ENCODE assay signal across 37 mouse cellular contexts in the genomic region with DNA sequence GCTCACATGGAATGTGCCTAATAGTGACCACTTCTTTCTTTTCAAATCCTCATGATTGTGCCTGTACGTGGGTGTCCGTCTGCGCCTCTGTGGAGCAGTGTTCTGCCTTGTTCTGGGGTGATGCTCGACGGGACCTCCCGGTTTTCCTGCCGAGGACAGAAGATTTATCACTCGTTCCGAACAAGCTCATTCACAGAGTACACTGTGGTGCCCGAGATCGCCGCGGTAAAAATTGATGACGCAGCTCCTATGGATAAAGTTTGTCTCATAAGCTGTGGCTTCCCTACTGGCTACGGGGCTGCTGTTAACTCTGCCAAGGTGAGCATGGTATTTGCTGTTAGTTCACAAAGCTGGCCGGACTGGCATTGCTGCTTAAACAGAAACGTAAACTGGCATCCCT. TPM values are rescaled to one million over a fixed set of nuclear protein-coding genes. Genes with fewer than 3 reads are reported as not detected.
"Had no signal": no experiment of that assay in that cellular context is flagged by ENCODE, and none has a peak within 500 bp of the region (broad histone marks: within the 10 kb centered on the region; RNA-seq: fewer than 3 reads in every experiment).

No protein-coding gene starts in this region.

- H3K9ac ChIP-seq: embryonic facial prominence, embryonic 12.5 days; embryonic facial prominence, embryonic 13.5 days; embryonic facial prominence, embryonic 15.5 days; forebrain, embryonic 12.5 days; forebrain, embryonic 13.5 days; forebrain, embryonic 15.5 days; forebrain, postnatal 0 days had no signal

- H3K27ac ChIP-seq: embryonic facial prominence, embryonic 10.5 days; embryonic facial prominence, embryonic 12.5 days; embryonic facial prominence, embryonic 13.5 days; embryonic facial prominence, embryonic 15.5 days; forebrain, embryonic 10.5 days; forebrain, embryonic 12.5 days; forebrain, embryonic 13.5 days; forebrain, embryonic 15.5 days; gastrocnemius, adult 2 months; heart, adult 2 months had no signal

- H3K4me1 ChIP-seq: embryonic facial prominence, embryonic 10.5 days; embryonic facial prominence, embryonic 12.5 days; embryonic facial prominence, embryonic 13.5 days; embryonic facial prominence, embryonic 15.5 days; forebrain, embryonic 10.5 days; forebrain, embryonic 12.5 days; forebrain, embryonic 13.5 days; forebrain, embryonic 15.5 days had no signal

- H3K4me3 ChIP-seq: embryonic facial prominence, embryonic 10.5 days; embryonic facial prominence, embryonic 12.5 days; embryonic facial prominence, embryonic 13.5 days; embryonic facial prominence, embryonic 15.5 days; erythroblast, embryonic 14.5 days; forebrain, embryonic 10.5 days; forebrain, embryonic 12.5 days; forebrain, embryonic 13.5 days; forebrain, embryonic 15.5 days; gastrocnemius, adult 2 months; heart, adult 2 months had no signal

- DNase-seq: cerebellum, adult 2 months; cerebellum, adult 8-10 months; cerebellum, adult 9-10 months; cerebellum, adult 9-11 months; cerebellum, postnatal 10 days; cerebellum, postnatal 14 days; cerebellum, postnatal 25 days; cerebellum, postnatal 36 days; embryo, embryonic 11 days; forebrain, postnatal 0 days; gastrocnemius, adult 2 months; gastrocnemius, postnatal 10 days; gastrocnemius, postnatal 14 days; gastrocnemius, postnatal 25 days; gastrocnemius, postnatal 36 days; heart, adult 2 months had no signal

- H3K36me3 ChIP-seq: embryonic facial prominence, embryonic 10.5 days; embryonic facial prominence, embryonic 12.5 days; embryonic facial prominence, embryonic 13.5 days; embryonic facial prominence, embryonic 15.5 days; forebrain, embryonic 10.5 days; forebrain, embryonic 12.5 days; forebrain, embryonic 15.5 days had no signal

- ATAC-seq: forebrain, embryonic 13.5 days; forebrain, embryonic 14.5 days; forebrain, embryonic 15.5 days; forebrain, embryonic 16.5 days; forebrain, postnatal 0 days had no signal

- H3K4me2 ChIP-seq: embryonic facial prominence, embryonic 12.5 days; embryonic facial prominence, embryonic 13.5 days; embryonic facial prominence, embryonic 15.5 days; forebrain, embryonic 12.5 days; forebrain, embryonic 13.5 days; forebrain, embryonic 15.5 days had no signal

- H3K9me3 ChIP-seq: embryonic facial prominence, embryonic 10.5 days; embryonic facial prominence, embryonic 13.5 days; embryonic facial prominence, embryonic 15.5 days; forebrain, embryonic 10.5 days; forebrain, embryonic 12.5 days; forebrain, embryonic 13.5 days; forebrain, embryonic 15.5 days had no signal

- H3K27me3 ChIP-seq: embryonic facial prominence, embryonic 12.5 days; embryonic facial prominence, embryonic 13.5 days; embryonic facial prominence, embryonic 15.5 days; forebrain, embryonic 12.5 days; forebrain, embryonic 13.5 days; forebrain, embryonic 15.5 days had no signal

RNA-seq across cellular contexts. Expression of a gene that starts 11.9 kb away (rescaled TPM):
- total RNA-seq: common myeloid progenitor, adult 5-6 weeks; forebrain, postnatal 0 days; gastrocnemius, adult 18-20 months; gastrocnemius, adult 2 months; gastrocnemius, adult 8-10 months; gastrocnemius, postnatal 10 days; gastrocnemius, postnatal 14 days; gastrocnemius, postnatal 25 days; gastrocnemius, postnatal 36 days; gastrocnemius, postnatal 4 days; granulocyte monocyte progenitor cell, adult 5-6 weeks; heart, adult 2 months; heart, adult 8-10 months had no signal
- polyA plus RNA-seq: cerebellum, adult 2 months; cortical plate, adult 2 months; embryonic facial prominence, embryonic 10.5 days; embryonic facial prominence, embryonic 11.5 days; embryonic facial prominence, embryonic 12.5 days; embryonic facial prominence, embryonic 13.5 days; erythroblast, embryonic 14.5 days; forebrain, embryonic 10.5 days; forebrain, embryonic 11.5 days; forebrain, embryonic 12.5 days; forebrain, embryonic 13.5 days; forebrain, embryonic 14.5 days; forebrain, embryonic 15.5 days; forebrain, embryonic 16.5 days; forebrain, postnatal 0 days; frontal cortex, adult 2 months; heart, adult 2 months had no signal

RNA-seq across cellular contexts. Expression of a gene that starts 16.6 kb away (rescaled TPM):
- total RNA-seq: common myeloid progenitor, adult 5-6 weeks; gastrocnemius, adult 18-20 months; gastrocnemius, adult 2 months; gastrocnemius, postnatal 25 days; gastrocnemius, postnatal 36 days; granulocyte monocyte progenitor cell, adult 5-6 weeks had no signal
- polyA plus RNA-seq: cerebellum, adult 2 months; cortical plate, adult 2 months; erythroblast, embryonic 14.5 days; forebrain, embryonic 16.5 days; forebrain, postnatal 0 days; frontal cortex, adult 2 months had no signal
